ENCODE assay signal across 8 mouse cellular contexts in genomic region chr19:8722559-8722906, GRCm38 (mm10). TPM values are rescaled to one million over a fixed set of nuclear protein-coding genes. Genes with fewer than 3 reads are reported as not detected.
DNase-seq lines count a peak whose midpoint lies in the region; ATAC-seq and TF ChIP-seq lines count a peak whose summit lies in the region.

No protein-coding gene starts in this region.

- TF ChIP-seq CTCF in liver, postnatal 0 days (IDR thresholded peaks at IDR 0.05; ENCODE audit: low read depth), result no peak

- ATAC-seq in heart, embryonic 14.5 days (ENCODE audit: insufficient number of reproducible peaks, insufficient read depth, low FRiP score, low read depth), result no peak
- ATAC-seq in forebrain, embryonic 16.5 days, result peak; percentile 16
- ATAC-seq in liver, postnatal 0 days, result no peak

- peak overlapping the region; percentile 88 for H3K4me2 ChIP-seq in heart, embryonic 14.5 days (ENCODE audit: low read length)
- H3K4me2 ChIP-seq in forebrain, embryonic 16.5 days (ENCODE audit: low read length), result peak overlapping the region; percentile 81
- peak overlapping the region; percentile 78 for H3K4me2 ChIP-seq in liver, postnatal 0 days (ENCODE audit: low read depth, low read length)

- H3K4me3 ChIP-seq in heart, embryonic 14.5 days (ENCODE audit: control insufficient read depth in 1 of 2, insufficient read depth in 1 of 2, low read depth in 1 of 2, low read length in 2 of 2), result peak overlapping the region; percentile 73 to 89
- peak overlapping the region; percentile 83 to 89 for H3K4me3 ChIP-seq in ES-E14 (ENCODE audit: insufficient read depth in 1 of 2, low read depth in 1 of 2, low read length in 2 of 2, poor library complexity in 1 of 2, severe bottlenecking in 1 of 2)
- peak overlapping the region; percentile 60 for H3K4me3 ChIP-seq in forebrain, embryonic 16.5 days (replicated peaks; ENCODE audit: low read length)
- H3K4me3 ChIP-seq in liver, postnatal 0 days (ENCODE audit: low read depth, low read length), result peak overlapping the region; percentile 74

- H3K9ac ChIP-seq in heart, embryonic 14.5 days (ENCODE audit: low read length), result peak overlapping the region; percentile 87
- H3K9ac ChIP-seq in ES-E14 (ENCODE audit: insufficient read depth, low read depth, low read length, poor library complexity, severe bottlenecking), result peak overlapping the region; percentile 94
- H3K9ac ChIP-seq in forebrain, embryonic 16.5 days (replicated peaks; ENCODE audit: low read depth, low read length), result peak overlapping the region; percentile 96
- peak overlapping the region; percentile 68 for H3K9ac ChIP-seq in liver, postnatal 0 days (replicated peaks)

- peak overlapping the region; percentile 95 to 99 for H3K27ac ChIP-seq in heart, embryonic 14.5 days (replicated peaks in 1 of 2; ENCODE audit: control insufficient read depth in 1 of 2, insufficient read depth in 1 of 2, low read depth in 2 of 2, low read length in 2 of 2)
- peak overlapping the region; percentile 93 for H3K27ac ChIP-seq in ES-E14 (ENCODE audit: insufficient read depth, low read depth, low read length, poor library complexity, severe bottlenecking)
- H3K27ac ChIP-seq in forebrain, embryonic 16.5 days (ENCODE audit: low read length), result peak overlapping the region; percentile 98
- H3K27ac ChIP-seq in liver, postnatal 0 days (ENCODE audit: low read depth), result peak overlapping the region; percentile 97

- in situ Hi-C loops in ES-E14 (cut with MboI; ENCODE audit: low sequenced_read_pairs in 2 of 2, unreplicated experiment in 2 of 2), result no loop called here

- peaks cover 30% of the 10 kb centered on the region for H3K36me3 ChIP-seq in heart, embryonic 14.5 days (ENCODE audit: control insufficient read depth, insufficient read depth, low read length)
- peaks cover 29% of the 10 kb centered on the region for H3K36me3 ChIP-seq in ES-E14 (ENCODE audit: control insufficient read depth, insufficient read depth, low read length, poor library complexity, severe bottlenecking)
- peaks cover 24% of the 10 kb centered on the region for H3K36me3 ChIP-seq in forebrain, embryonic 16.5 days (ENCODE audit: control insufficient read depth, insufficient read depth)
- H3K36me3 ChIP-seq in liver, postnatal 0 days (replicated peaks; ENCODE audit: insufficient read depth, low read length), result peaks cover 27% of the 10 kb centered on the region

- H3K4me1 ChIP-seq in heart, embryonic 14.5 days (ENCODE audit: control insufficient read depth in 2 of 2, insufficient read depth in 2 of 2, low read length in 2 of 2), result peaks cover 2 to 29% of the 10 kb centered on the region in 2 experiments; a peak in 3 of 4 replicates
- H3K4me1 ChIP-seq in ES-E14 (ENCODE audit: control insufficient read depth in 2 of 2, insufficient read depth in 2 of 2, low read length in 2 of 2, poor library complexity in 1 of 2), result 0 out of 4 replicates have a peak, but pooled peaks cover 0 to 3% of the 10 kb centered on the region in 2 experiments
- peaks cover 33% of the 10 kb centered on the region for H3K4me1 ChIP-seq in forebrain, embryonic 16.5 days (replicated peaks; ENCODE audit: control insufficient read depth, insufficient read depth, low read length)
- H3K4me1 ChIP-seq in liver, postnatal 0 days (ENCODE audit: insufficient read depth), result peaks cover 22% of the 10 kb centered on the region

- no peak for TF ChIP-seq EP300 in liver, postnatal 0 days (IDR thresholded peaks at IDR 0.05; ENCODE audit: low read depth)

- no peak for DNase-seq in heart, adult 9 months (ENCODE audit: low spot score in 2 of 2)
- no peak for DNase-seq in ES-E14 (ENCODE audit: low read depth, low spot score)
- DNase-seq in liver, postnatal 0 days, result no peak
- DNase-seq in cerebellum, adult 8-10 months, result no peak
- DNase-seq in B cell, adult 2 months, result no peak
- DNase-seq in right cerebral cortex, postnatal 10 days (ENCODE audit: low spot score in 2 of 2), result no peak

- H3K9me3 ChIP-seq in heart, embryonic 14.5 days (ENCODE audit: control insufficient read depth, low read length), result no peaks in the 10 kb centered on the region
- no peaks in the 10 kb centered on the region for H3K9me3 ChIP-seq in ES-E14 (ENCODE audit: control insufficient read depth, insufficient read depth, low read depth, low read length)
- no peaks in the 10 kb centered on the region for H3K9me3 ChIP-seq in forebrain, embryonic 16.5 days (ENCODE audit: control insufficient read depth, low read length)
- no peaks in the 10 kb centered on the region for H3K9me3 ChIP-seq in liver, postnatal 0 days (ENCODE audit: low read length)

- no peaks in the 10 kb centered on the region for H3K27me3 ChIP-seq in heart, embryonic 14.5 days (ENCODE audit: control insufficient read depth, insufficient read depth, low read length)
- no peaks in the 10 kb centered on the region for H3K27me3 ChIP-seq in forebrain, embryonic 16.5 days (replicated peaks; ENCODE audit: control insufficient read depth, insufficient read depth, low read length)
- no peaks in the 10 kb centered on the region for H3K27me3 ChIP-seq in liver, postnatal 0 days (ENCODE audit: insufficient read depth, low read length)

- 0% methylated on average over 5 of the region's 5 CpGs for WGBS in heart, embryonic 14.5 days
- WGBS in forebrain, embryonic 16.5 days, result 2% methylated on average over 5 of the region's 5 CpGs
- WGBS in liver, postnatal 0 days (ENCODE audit: insufficient replicate concordance), result 2% methylated on average over 5 of the region's 5 CpGs

TF ChIP-seq in ES-E14, 5 proteins besides CTCF, POLR2A, EP300 and RAD21:
- TF ChIP-seq ZNF384 (IDR thresholded peaks at IDR 0.05; ENCODE audit: low read depth, low read length), result no peak
- TF ChIP-seq HCFC1 (IDR thresholded peaks at IDR 0.05; ENCODE audit: borderline replicate concordance, insufficient read depth, low read length), result no peak
- TF ChIP-seq MAFK (IDR thresholded peaks at IDR 0.05; ENCODE audit: insufficient read depth, low read depth, low read length), result no peak
- no peak for TF ChIP-seq ZC3H11A (IDR thresholded peaks at IDR 0.05; ENCODE audit: borderline replicate concordance, low read depth, low read length)
- TF ChIP-seq CHD2 (IDR thresholded peaks at IDR 0.05; ENCODE audit: low read depth, low read length), result no peak
TF ChIP-seq in ES-E14: peak in this region for 0.

RNA-seq across cellular contexts. Expression of gene Slc3a2, which starts 0.6 kb away (rescaled TPM):
- polyA plus RNA-seq in heart, embryonic 14.5 days (2014; fragmentation: Nextera tagmentation; extraction: Ambion mirVana), result 62.2 and 65.7 TPM in 2 replicates
- total RNA-seq in ES-E14 (2012; rRNA removed), result 354 and 566 TPM in 2 replicates
- polyA plus RNA-seq in forebrain, embryonic 16.5 days (2015; fragmentation: Nextera tagmentation; extraction: Ambion mirVana), result 186 TPM in 2 replicates
- 64.4 and 68.0 TPM in 2 replicates for polyA plus RNA-seq in liver, postnatal 0 days (2015; fragmentation: Nextera tagmentation; extraction: Ambion mirVana)

RNA-seq across cellular contexts. Expression of gene Wdr74, which starts 13.1 kb away (rescaled TPM):
- polyA plus RNA-seq in heart, embryonic 14.5 days (2014; fragmentation: Nextera tagmentation; extraction: Ambion mirVana), result 49.7 and 50.5 TPM in 2 replicates
- 173 and 180 TPM in 2 replicates for total RNA-seq in ES-E14 (2012; rRNA removed)
- 90.6 and 109 TPM in 2 replicates for polyA plus RNA-seq in forebrain, embryonic 16.5 days (2015; fragmentation: Nextera tagmentation; extraction: Ambion mirVana)
- 36.0 and 36.8 TPM in 2 replicates for polyA plus RNA-seq in liver, postnatal 0 days (2015; fragmentation: Nextera tagmentation; extraction: Ambion mirVana)

RNA-seq across cellular contexts. Expression of gene 1700092M07Rik, which starts 18.0 kb away (rescaled TPM):
- 1.2 TPM in 1 of 2 replicates, not detected in the other for polyA plus RNA-seq in heart, embryonic 14.5 days (2014; fragmentation: Nextera tagmentation; extraction: Ambion mirVana)
- total RNA-seq in ES-E14 (2012; rRNA removed), result 8.5 and 8.9 TPM in 2 replicates
- 2.5 and 2.8 TPM in 2 replicates for polyA plus RNA-seq in forebrain, embryonic 16.5 days (2015; fragmentation: Nextera tagmentation; extraction: Ambion mirVana)
- polyA plus RNA-seq in liver, postnatal 0 days (2015; fragmentation: Nextera tagmentation; extraction: Ambion mirVana), result 0.31 and 0.43 TPM in 2 replicates

RNA-seq across cellular contexts. Expression of gene Stx5a, which starts 18.7 kb away (rescaled TPM):
- 81.4 and 83.5 TPM in 2 replicates for polyA plus RNA-seq in heart, embryonic 14.5 days (2014; fragmentation: Nextera tagmentation; extraction: Ambion mirVana)
- total RNA-seq in ES-E14 (2012; rRNA removed), result 66.3 and 73.2 TPM in 2 replicates
- polyA plus RNA-seq in forebrain, embryonic 16.5 days (2015; fragmentation: Nextera tagmentation; extraction: Ambion mirVana), result 129 and 136 TPM in 2 replicates
- 36.3 and 37.5 TPM in 2 replicates for polyA plus RNA-seq in liver, postnatal 0 days (2015; fragmentation: Nextera tagmentation; extraction: Ambion mirVana)

RNA-seq across cellular contexts. Expression of gene Nxf1, which starts 34.3 kb away (rescaled TPM):
- polyA plus RNA-seq in heart, embryonic 14.5 days (2014; fragmentation: Nextera tagmentation; extraction: Ambion mirVana), result 101 and 105 TPM in 2 replicates
- 99.5 and 101 TPM in 2 replicates for total RNA-seq in ES-E14 (2012; rRNA removed)
- polyA plus RNA-seq in forebrain, embryonic 16.5 days (2015; fragmentation: Nextera tagmentation; extraction: Ambion mirVana), result 200 and 218 TPM in 2 replicates
- 47.9 and 49.9 TPM in 2 replicates for polyA plus RNA-seq in liver, postnatal 0 days (2015; fragmentation: Nextera tagmentation; extraction: Ambion mirVana)
